Mouse (Mus musculus) neural tube, embryonic 11.5 days (tissue): Measurements from ENCODE around the gene Chst11. TPM values are rescaled to one million over a fixed set of nuclear protein-coding genes. Genes with fewer than 3 reads are reported as not detected.

Source experiments
- ATAC-seq: fragments of 200-750 bp; cut with Nextera tagmentation; 2 replicates; pipeline ENCODE4 v1.8.0; 2017; ENCODE audit warnings: moderate number of reproducible peaks, mild to moderate bottlenecking, moderate TSS enrichment, moderate library complexity; ENCODE audit not compliant: insufficient read depth, low FRiP score, low TSS enrichment
- DNase-seq: peaks from one replicate; pipeline ENCODE4 v3.0.0-alpha.2; 2015; ENCODE audit warnings: low spot score
- H3K27ac ChIP-seq: fragments of 300-500 bp; sonication (generic); 2 replicates; pipeline ENCODE4 v1.5.1; 2014; ENCODE audit warnings: low read depth, mild to moderate bottlenecking, low read length
- H3K27me3 ChIP-seq: fragments of 300-500 bp; sonication (generic); 2 replicates; pipeline ENCODE4 v1.6.1; 2014; ENCODE audit warnings: mild to moderate bottlenecking, low read length, mixed read lengths; ENCODE audit not compliant: control insufficient read depth, insufficient read depth
- H3K36me3 ChIP-seq: fragments of 300-500 bp; sonication (generic); 2 replicates; pipeline ENCODE4 v1.6.1; 2014; ENCODE audit warnings: mild to moderate bottlenecking, low read length, moderate library complexity, mixed read lengths; ENCODE audit not compliant: control insufficient read depth, insufficient read depth
- H3K4me1 ChIP-seq: fragments of 300-500 bp; sonication (generic); 2 replicates; pipeline ENCODE4 v1.6.1; 2014; ENCODE audit warnings: low read length, mixed read lengths; ENCODE audit not compliant: control insufficient read depth, insufficient read depth
- H3K4me2 ChIP-seq: fragments of 300-500 bp; sonication (generic); 2 replicates; pipeline ENCODE4 v1.6.1; 2014; ENCODE audit warnings: low read depth, mild to moderate bottlenecking, moderate library complexity
- H3K4me3 ChIP-seq: fragments of 300-500 bp; sonication (generic); 2 replicates; pipeline ENCODE4 v1.5.1; 2014; ENCODE audit warnings: low read depth, low read length
- H3K9ac ChIP-seq: fragments of 300-500 bp; sonication (generic); 2 replicates; pipeline ENCODE4 v1.6.1; 2014; ENCODE audit warnings: mild to moderate bottlenecking, low read length
- H3K9me3 ChIP-seq: fragments of 300-500 bp; sonication (generic); 2 replicates; pipeline ENCODE4 v1.6.1; 2016; ENCODE audit warnings: low read length; ENCODE audit not compliant: control insufficient read depth
- whole genome bisulfite sequencing: fragments of 180-500 bp; shearing (Covaris S2); extraction: QIAGEN DNeasy Blood & Tissue Kit; methylation state at CpG from one replicate; pipeline ENCODE4 v1.1.7; 2014; 5-methylcytosine and 5-hydroxymethylcytosine counted together
- polyA plus RNA-seq: library from polyadenylated mRNA; unstranded; fragments of >200 nt; fragmentation: Nextera tagmentation; extraction: Ambion mirVana; gene quantifications from 2 replicates; pipeline ENCODE4 v1.2.1, GENCODE M21; 2014

The Chst11 gene
- polyA plus RNA-seq, 1 experiment from 2014 or later = 2.5 TPM

DNA sequence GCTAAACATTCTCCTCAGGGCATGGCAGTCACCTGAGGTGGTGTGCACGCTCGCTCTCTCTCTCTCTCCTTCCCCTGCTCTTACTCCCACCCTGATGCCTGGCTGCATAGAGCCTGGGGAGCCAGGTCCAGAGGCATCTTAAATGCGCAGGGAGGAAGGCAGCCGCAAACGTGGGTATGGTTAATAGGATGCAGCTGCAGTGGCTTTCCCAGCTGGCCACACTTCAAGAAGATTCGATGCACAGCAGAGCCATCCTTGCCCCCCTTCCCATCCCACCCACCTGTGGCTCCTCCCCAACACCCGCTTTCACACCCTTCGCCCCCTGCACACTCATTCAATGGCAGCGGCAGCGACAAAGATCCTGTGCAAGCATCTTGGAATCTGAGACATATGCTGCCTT lies 95.6 kb downstream of the Chst11 start:
- WGBS = 40% methylated on average over 10 of the region's 10 CpGs
- Histone ChIP-seq H3K4me3 (no peak overlapping the region), H3K4me2 (no peak overlapping the region), H3K27me3 (no peaks in the 10 kb centered on the region), H3K4me1 (peaks cover 19% of the 10 kb centered on the region), H3K9me3 (no peaks in the 10 kb centered on the region), H3K36me3 (no peaks in the 10 kb centered on the region), H3K9ac (no peak overlapping the region), H3K27ac (no peak overlapping the region)
- DNase-seq = no peak
- no peak for ATAC-seq

DNA sequence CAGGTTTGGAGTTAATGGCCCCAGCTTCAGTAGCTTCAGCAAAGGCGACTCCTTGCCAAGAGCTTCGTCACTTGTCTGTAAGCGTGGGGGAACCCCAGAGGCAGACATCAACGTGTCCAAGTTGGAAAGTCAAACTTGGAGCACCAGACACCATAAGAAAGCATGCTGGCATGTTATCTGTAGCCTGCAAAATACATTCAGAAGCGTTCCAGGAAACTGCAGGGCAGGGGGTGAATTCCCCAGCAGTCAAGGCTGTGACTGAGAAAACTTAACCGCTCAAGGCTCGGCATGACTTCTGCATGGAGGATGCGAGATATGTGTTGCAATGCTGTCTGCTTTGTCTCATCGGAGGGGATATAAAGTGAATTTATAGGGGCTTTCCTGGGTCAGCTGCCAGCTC lies 98.6 kb downstream of the Chst11 start:
- H3K27ac ChIP-seq = peak overlapping the region; percentile 36; the same call in 1 of the 2 replicates
- DNase-seq (no peak), ATAC-seq (no peak)
- no peaks in the 10 kb centered on the region for H3K36me3 ChIP-seq
- H3K4me2 ChIP-seq = no peak overlapping the region
- no peaks in the 10 kb centered on the region for H3K27me3 ChIP-seq
- no peak overlapping the region for H3K9ac ChIP-seq
- H3K4me3 ChIP-seq = no peak overlapping the region
- no peaks in the 10 kb centered on the region for H3K9me3 ChIP-seq
- peaks cover 25% of the 10 kb centered on the region for H3K4me1 ChIP-seq
- WGBS = 48% methylated on average over 9 of the region's 9 CpGs

DNA sequence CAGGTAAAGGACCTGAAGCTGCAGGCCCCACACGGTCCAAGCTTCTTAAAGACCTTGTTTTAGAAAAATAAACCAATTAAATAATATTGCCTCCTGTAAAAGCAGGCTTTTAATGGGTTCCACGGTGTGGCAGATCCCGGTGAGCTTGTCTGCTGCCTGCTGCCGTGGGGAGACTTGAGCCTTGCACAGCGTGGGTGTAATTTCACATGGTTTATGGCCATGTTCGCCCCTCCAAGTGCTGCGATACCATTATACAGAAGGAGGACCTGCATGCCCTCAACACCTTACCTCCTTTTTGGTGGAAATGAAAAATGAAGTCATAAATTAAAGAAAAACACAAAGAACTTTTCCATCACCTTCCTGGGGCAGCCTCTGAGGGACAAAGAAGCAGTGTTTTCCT lies 103.0 kb downstream of the Chst11 start:
- Histone ChIP-seq H3K4me3 (no peak overlapping the region), H3K27ac (0 out of 2 replicates have a peak overlapping the region, but pooled peaks have one; percentile 27), H3K4me1 (peaks cover 19% of the 10 kb centered on the region), H3K9me3 (no peaks in the 10 kb centered on the region), H3K9ac (no peak overlapping the region), H3K4me2 (no peak overlapping the region), H3K36me3 (no peaks in the 10 kb centered on the region), H3K27me3 (no peaks in the 10 kb centered on the region)
- ATAC-seq = no peak
- DNase-seq = no peak
- 39% methylated on average over 7 of the region's 7 CpGs for WGBS

DNA sequence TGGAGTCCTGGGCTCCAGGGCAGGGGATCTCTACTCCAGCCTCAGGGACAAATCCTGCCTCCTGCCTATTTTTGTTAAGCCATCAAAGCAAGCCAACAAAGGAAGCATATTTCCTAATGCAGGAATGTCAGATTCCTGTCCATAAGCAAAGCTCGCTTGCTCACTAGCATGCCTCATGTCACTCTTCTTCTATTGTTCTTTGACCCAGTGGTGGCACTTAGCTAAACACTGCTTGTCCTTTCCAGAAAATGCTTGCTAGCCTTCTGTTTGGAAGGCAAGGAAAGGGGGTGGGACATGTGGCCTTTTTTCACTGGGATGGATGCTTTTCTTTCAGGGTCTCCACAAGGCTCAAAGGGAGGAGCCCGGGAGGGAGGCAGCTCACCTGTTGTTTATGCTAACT lies 103.5 kb downstream of the Chst11 start:
- DNase-seq (no peak), ATAC-seq (no peak)
- H3K4me2 ChIP-seq = no peak overlapping the region
- H3K27me3 ChIP-seq = no peaks in the 10 kb centered on the region
- no peak overlapping the region for H3K4me3 ChIP-seq
- H3K9ac ChIP-seq = no peak overlapping the region
- no peaks in the 10 kb centered on the region for H3K36me3 ChIP-seq
- 0 out of 2 replicates have a peak overlapping the region, but pooled peaks have one; percentile 27 for H3K27ac ChIP-seq
- H3K9me3 ChIP-seq = no peaks in the 10 kb centered on the region
- 38% methylated on average over 2 of the region's 2 CpGs for WGBS
- peaks cover 17% of the 10 kb centered on the region for H3K4me1 ChIP-seq

DNA sequence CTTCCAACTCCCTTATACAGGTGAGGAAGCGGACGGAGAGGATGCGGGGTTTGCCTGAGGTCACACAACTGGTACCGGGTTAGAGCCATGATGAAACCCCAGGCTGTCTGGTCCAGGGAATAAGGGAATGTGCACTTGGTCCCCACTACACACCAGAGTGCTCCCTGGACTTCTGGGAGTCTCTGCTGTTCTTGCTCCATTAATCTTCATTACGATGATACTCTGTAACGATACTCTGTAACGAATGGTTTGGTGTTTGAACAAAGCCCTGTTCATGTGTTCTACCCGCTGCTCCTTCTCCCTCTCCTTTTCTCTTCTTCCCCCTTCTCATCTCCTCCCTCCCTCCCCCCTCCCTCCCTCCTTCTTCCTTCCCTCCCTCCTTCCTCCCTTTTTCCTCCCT lies 104.9 kb downstream of the Chst11 start:
- no peak overlapping the region for H3K27ac ChIP-seq
- 0 out of 2 replicates have a peak, but pooled peaks have one; percentile 31 for ATAC-seq

DNA sequence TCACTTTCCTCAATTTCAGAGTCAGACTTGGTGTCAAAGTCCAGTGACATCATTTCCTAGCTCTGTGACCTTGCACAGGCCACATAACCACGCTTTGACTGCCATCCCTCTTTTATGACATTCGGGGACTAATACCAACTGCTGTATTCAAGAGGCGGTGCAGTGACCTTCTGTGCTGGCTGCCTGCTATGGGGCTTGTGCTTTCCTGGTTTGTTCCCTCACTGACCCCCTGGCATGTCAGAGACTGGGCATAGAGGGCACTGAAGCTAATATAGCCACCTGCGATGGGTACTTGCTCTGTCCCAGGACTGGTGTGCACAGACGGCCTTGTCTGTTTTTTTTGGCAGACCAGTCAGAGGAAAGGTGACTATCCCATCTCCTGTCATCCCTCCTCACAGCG lies 108.4 kb downstream of the Chst11 start:
- DNase-seq (no peak), ATAC-seq (no peak)
- peaks cover 12% of the 10 kb centered on the region for H3K4me1 ChIP-seq

More for the DNA sequence above, 104.9 kb downstream of the Chst11 start:
- Histone ChIP-seq H3K4me2 (no peak overlapping the region), H3K4me1 (peaks cover 14% of the 10 kb centered on the region), H3K9me3 (no peaks in the 10 kb centered on the region), H3K4me3 (no peak overlapping the region), H3K27me3 (no peaks in the 10 kb centered on the region), H3K36me3 (no peaks in the 10 kb centered on the region), H3K9ac (no peak overlapping the region)
- DNase-seq = no peak
- WGBS = 58% methylated on average over 8 of the region's 8 CpGs

DNA sequence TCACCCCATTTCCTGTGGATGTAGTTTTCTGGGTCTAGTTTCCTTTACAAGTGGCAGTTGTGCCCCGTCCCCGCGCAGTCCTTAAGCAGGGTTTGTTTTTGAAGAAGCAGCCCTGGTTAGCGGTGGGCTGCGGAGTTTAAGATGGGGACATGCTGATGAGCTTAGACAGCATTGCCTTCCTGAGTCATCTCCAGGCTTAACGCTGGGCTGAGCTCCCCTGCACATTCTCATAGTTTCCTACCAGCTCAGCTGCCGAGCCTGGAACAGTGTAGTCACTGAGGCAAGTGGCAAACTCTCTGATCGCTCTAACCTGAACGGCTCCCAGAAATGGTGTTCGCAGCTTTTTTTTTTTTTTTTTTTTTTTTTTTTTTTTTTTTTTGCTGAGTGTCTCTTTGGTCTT lies 109.0 kb downstream of the Chst11 start:
- no peaks in the 10 kb centered on the region for H3K27me3 ChIP-seq
- H3K9me3 ChIP-seq = no peaks in the 10 kb centered on the region
- no peak for DNase-seq
- peaks cover 13% of the 10 kb centered on the region for H3K4me1 ChIP-seq
- no peak overlapping the region for H3K4me3 ChIP-seq
- WGBS = 85% methylated on average over 10 of the region's 10 CpGs
- H3K9ac ChIP-seq = no peak overlapping the region
- H3K4me2 ChIP-seq = no peak overlapping the region
- no peak for ATAC-seq
- no peak overlapping the region for H3K27ac ChIP-seq
- no peaks in the 10 kb centered on the region for H3K36me3 ChIP-seq

More for the DNA sequence above, 108.4 kb downstream of the Chst11 start:
- H3K36me3 ChIP-seq = no peaks in the 10 kb centered on the region
- H3K27me3 ChIP-seq = no peaks in the 10 kb centered on the region
- H3K4me3 ChIP-seq = no peak overlapping the region
- WGBS = 82% methylated on average over 6 of the region's 6 CpGs
- no peak overlapping the region for H3K9ac ChIP-seq
- no peak overlapping the region for H3K4me2 ChIP-seq
- no peaks in the 10 kb centered on the region for H3K9me3 ChIP-seq
- no peak overlapping the region for H3K27ac ChIP-seq

DNA sequence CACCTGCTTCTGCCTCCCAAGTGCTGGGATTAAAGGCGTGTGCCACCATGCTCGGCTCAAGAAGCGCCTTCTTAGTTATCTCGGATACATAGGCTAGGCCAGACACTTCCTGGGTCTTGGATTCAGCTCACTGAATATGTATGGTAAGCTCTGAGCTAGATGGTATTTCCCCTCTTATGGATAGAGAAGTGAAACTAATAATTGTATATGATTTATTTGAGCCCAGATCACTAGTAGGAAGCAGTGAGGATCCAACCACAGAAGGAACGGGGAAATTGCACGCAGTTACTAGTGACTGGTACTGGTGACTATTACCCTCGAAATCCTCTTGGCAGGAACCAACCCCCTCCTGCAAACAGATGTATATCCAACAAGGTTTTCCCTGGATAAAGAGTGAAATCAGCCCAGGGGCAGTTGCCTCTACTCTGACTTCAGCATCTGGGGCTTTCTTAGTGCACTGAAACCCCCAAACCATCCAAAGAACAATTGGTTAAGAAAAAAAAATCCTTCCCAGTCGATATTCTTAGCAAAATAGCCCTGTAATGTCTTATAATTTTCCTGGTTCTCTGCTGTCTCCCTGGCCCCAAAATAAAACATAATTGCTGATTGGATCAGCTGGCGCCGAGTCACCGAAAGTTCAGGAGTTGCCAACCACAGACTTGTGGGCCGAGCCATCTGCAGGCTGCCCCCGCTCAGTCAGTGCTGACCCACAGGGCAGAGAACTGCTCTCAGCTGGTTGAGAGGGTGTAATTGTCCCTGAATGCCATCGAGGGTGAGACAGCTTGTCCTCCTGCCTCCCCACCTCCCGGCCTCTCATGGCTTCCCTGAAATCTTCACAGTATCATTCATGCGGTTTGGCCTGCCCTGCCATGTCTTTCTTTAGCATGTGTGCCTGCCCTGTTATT lies 109.8 kb downstream of the Chst11 start:
- H3K4me2 ChIP-seq = no peak overlapping the region
- H3K27ac ChIP-seq = no peak overlapping the region
- H3K27me3 ChIP-seq = no peaks in the 10 kb centered on the region
- no peaks in the 10 kb centered on the region for H3K36me3 ChIP-seq
- H3K4me3 ChIP-seq = no peak overlapping the region
- H3K4me1 ChIP-seq = peaks cover 9% of the 10 kb centered on the region
- ATAC-seq (no peak), DNase-seq (no peak)
- H3K9ac ChIP-seq = no peak overlapping the region
- 79% methylated on average over 16 of the region's 16 CpGs for WGBS
- no peaks in the 10 kb centered on the region for H3K9me3 ChIP-seq

DNA sequence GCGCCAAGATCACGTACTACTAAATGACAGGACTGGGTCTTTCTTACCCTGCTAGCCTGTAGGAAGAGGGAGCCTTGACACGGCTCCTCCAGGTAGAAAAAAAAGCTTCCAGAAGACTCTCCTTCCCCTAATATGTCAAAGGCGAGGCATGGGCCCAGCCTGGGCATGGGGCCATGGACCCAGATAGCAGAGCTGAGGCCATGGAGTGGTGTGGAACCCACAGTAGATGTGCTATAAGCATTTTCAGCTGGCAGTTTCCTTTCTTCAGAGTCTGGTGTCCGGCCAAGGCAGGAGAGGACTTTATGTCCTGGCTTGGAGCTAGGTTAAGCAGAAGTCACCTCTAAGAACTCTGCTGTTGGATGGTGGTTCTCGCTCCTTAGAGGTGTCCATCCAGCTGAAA lies 111.0 kb downstream of the Chst11 start:
- Histone ChIP-seq H3K27ac (no peak overlapping the region), H3K4me3 (no peak overlapping the region), H3K9ac (no peak overlapping the region), H3K36me3 (no peaks in the 10 kb centered on the region), H3K4me1 (peaks cover 8% of the 10 kb centered on the region), H3K9me3 (no peaks in the 10 kb centered on the region), H3K4me2 (no peak overlapping the region), H3K27me3 (no peaks in the 10 kb centered on the region)
- ATAC-seq (no peak), DNase-seq (no peak)
- 94% methylated on average over 6 of the region's 6 CpGs for WGBS
